Mouse (Mus musculus) MN1 (cell line): Measurements from ENCODE around the gene Gm16427.
"Not testable (repeated sequence)": the region's sequence is repeated elsewhere in the genome, so short reads cannot be mapped to it uniquely, and the experiment has no call there.

Source experiments
- DNase-seq: peaks from one replicate; pipeline ENCODE4 v3.0.0-alpha.2; 2016; ENCODE audit warnings: low spot score

Gm16427 gene

DNA sequence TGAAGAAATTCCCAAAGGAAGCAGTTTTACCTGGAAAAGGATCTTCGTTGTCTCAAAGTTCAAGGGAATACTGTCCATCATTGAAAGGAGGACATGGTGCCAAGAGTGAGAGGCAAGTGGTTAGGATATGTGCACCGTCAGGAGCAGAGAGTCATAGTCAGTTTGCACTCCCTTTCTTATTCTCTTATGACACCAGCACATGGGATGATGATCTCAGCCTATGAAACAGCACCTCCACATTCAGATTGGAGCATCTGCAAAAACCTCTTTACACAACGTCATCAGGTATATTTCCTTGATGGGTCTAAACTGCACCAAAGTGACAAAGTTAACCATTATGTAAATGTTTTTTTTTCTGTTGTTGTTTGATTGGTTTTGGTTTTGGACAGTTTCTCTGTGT is at the start of gene Gm16427:
Gene Gm16427, minus strand, starts transcription at position 101 of the 400 bp plus-strand sequence.
- not testable (repeated sequence) for DNase-seq
